Mouse (Mus musculus) CH12.LX (cell line): Measurements from ENCODE around the gene Pou6f2. TPM values are rescaled to one million over a fixed set of nuclear protein-coding genes. Genes with fewer than 3 reads are reported as not detected.

Experiments used
- DNase-seq: peaks from one replicate; pipeline ENCODE4 v3.0.0-alpha.2; 2013; ENCODE audit errors: extremely low read depth
- H3K27ac ChIP-seq: 2 replicates; pipeline ENCODE4 v1.5.1; 2012; ENCODE audit warnings: low read depth, mild to moderate bottlenecking, control low read depth, moderate library complexity; ENCODE audit not compliant: insufficient read depth
- H3K27me3 ChIP-seq: replicated peaks from 2 replicates; pipeline ENCODE3; 2012; ENCODE audit warnings: inconsistent platforms
- H3K36me3 ChIP-seq, 2 experiments: replicated peaks in 1 of 2; 2 replicates each; pipeline versions ENCODE3 to v1.6.1; 2012; ENCODE audit warnings: inconsistent platforms in 1 of 2, low read length in 1 of 2, mild to moderate bottlenecking in 1 of 2, mixed read lengths in 1 of 2, moderate library complexity in 1 of 2; ENCODE audit not compliant: control insufficient read depth in 1 of 2, insufficient read depth in 1 of 2
- H3K4me1 ChIP-seq, 2 experiments: 2 replicates each; pipeline ENCODE4 v1.6.1; 2012; ENCODE audit warnings: inconsistent platforms in 1 of 2, moderate library complexity in 1 of 2; ENCODE audit not compliant: insufficient read depth in 2 of 2, control insufficient read depth in 1 of 2
- H3K4me2 ChIP-seq: 2 replicates; pipeline ENCODE4 v1.6.1; 2012; ENCODE audit warnings: low read depth, mild to moderate bottlenecking, control low read depth; ENCODE audit not compliant: poor library complexity, insufficient read depth, severe bottlenecking
- H3K4me3 ChIP-seq, 3 experiments: fragments of 150-350 bp in 1 of 3; sonication (generic) in 1 of 3; replicated peaks in 1 of 3; 2 replicates each; pipeline versions ENCODE3 to v1.5.1; 2011 to 2012; ENCODE audit warnings: low read depth in 2 of 3, low read length in 2 of 3, mild to moderate bottlenecking in 2 of 3, moderate library complexity in 2 of 3, control low read depth in 1 of 3, improper control_type of control experiment in 1 of 3, inconsistent platforms in 1 of 3, mixed read lengths in 1 of 3; ENCODE audit not compliant: poor library complexity in 1 of 3
- H3K79me2 ChIP-seq: replicated peaks from 2 replicates; pipeline ENCODE4 v1.6.1; 2012; ENCODE audit warnings: mild to moderate bottlenecking, moderate library complexity; ENCODE audit not compliant: control insufficient read depth, poor library complexity, insufficient read depth, severe bottlenecking; ENCODE audit errors: extremely low read depth
- H3K9ac ChIP-seq: 2 replicates; pipeline ENCODE4 v1.6.1; 2012; ENCODE audit warnings: low read depth, mild to moderate bottlenecking, control low read depth, moderate library complexity; ENCODE audit not compliant: insufficient read depth
- H3K9me3 ChIP-seq: replicated peaks from 2 replicates; pipeline ENCODE3; 2012; ENCODE audit warnings: low read length, inconsistent platforms, mixed read lengths
- CHD1 ChIP-seq: IDR thresholded peaks from 2 replicates; pipeline ENCODE4 v1.6.1; 2012; ENCODE audit warnings: low read depth, low read length, improper control_type of control experiment, inconsistent platforms
- CHD2 ChIP-seq: IDR thresholded peaks from 2 replicates; pipeline ENCODE4 v1.6.1; 2011; ENCODE audit warnings: low read length, improper control_type of control experiment
- E2F4 ChIP-seq: IDR thresholded peaks from 2 replicates; pipeline ENCODE4 v1.6.1; 2011; ENCODE audit warnings: low read depth, low read length, improper control_type of control experiment; ENCODE audit not compliant: insufficient replicate concordance
- ELF1 ChIP-seq: IDR thresholded peaks from 2 replicates; pipeline ENCODE4 v1.6.1; 2014; ENCODE audit warnings: low read depth, mild to moderate bottlenecking, inconsistent platforms, low read length, improper control_type of control experiment
- IRF4 ChIP-seq: IDR thresholded peaks from 2 replicates; pipeline ENCODE4 v1.6.1; 2014; ENCODE audit warnings: low read depth, mild to moderate bottlenecking, inconsistent platforms, low read length, improper control_type of control experiment
- JUND ChIP-seq: conservative IDR thresholded peaks from 2 replicates; pipeline ENCODE4 v1.6.1; 2011; ENCODE audit warnings: low read depth, low read length, improper control_type of control experiment
- MAFK ChIP-seq: IDR thresholded peaks from 2 replicates; pipeline ENCODE4 v1.6.1; 2011; ENCODE audit warnings: low read length, improper control_type of control experiment; ENCODE audit not compliant: insufficient replicate concordance
- MAX ChIP-seq: IDR thresholded peaks from 2 replicates; pipeline ENCODE4 v1.6.1; 2011; ENCODE audit warnings: low read length, improper control_type of control experiment
- POLR2AphosphoS2 ChIP-seq: IDR thresholded peaks from 2 replicates; pipeline ENCODE4 v1.6.1; 2011; ENCODE audit warnings: low read depth, low read length, improper control_type of control experiment
- TBP ChIP-seq: conservative IDR thresholded peaks from 2 replicates; pipeline ENCODE4 v1.6.1; 2011; ENCODE audit warnings: low read depth, low read length, improper control_type of control experiment
- UBTF ChIP-seq: IDR thresholded peaks from 2 replicates; pipeline ENCODE4 v1.6.1; 2012; ENCODE audit warnings: low read depth, mild to moderate bottlenecking, inconsistent platforms, low read length, improper control_type of control experiment, moderate library complexity
- ZC3H11A ChIP-seq: IDR thresholded peaks from 2 replicates; pipeline ENCODE4 v1.6.1; 2012; ENCODE audit warnings: low read depth, mild to moderate bottlenecking, inconsistent platforms, low read length, improper control_type of control experiment
- ZKSCAN1 ChIP-seq: IDR thresholded peaks from 2 replicates; pipeline ENCODE4 v1.6.1; 2012; ENCODE audit warnings: low read depth, inconsistent platforms, low read length, improper control_type of control experiment, borderline replicate concordance
- dilution Hi-C: fragments of 300-500 bp; cut with MboI; formaldehyde crosslinking; loops from 2 replicates; pipeline ENCODE4 v1.14.3; 2020; ENCODE audit warnings: low sequenced_read_pairs; ENCODE audit not compliant: extremely low pct_unique_long_range_greater_than_20kb, extremely low pct_ligation_motif_present
- in situ Hi-C: fragments of 300-500 bp; cut with MboI; formaldehyde crosslinking; loops from 3 replicates; pipeline ENCODE4 v1.14.3; 2019; ENCODE audit warnings: low sequenced_read_pairs, low pct_ligation_motif_present, low pct_unique_long_range_greater_than_20kb, mixed read lengths
- polyA plus RNA-seq: library from polyadenylated mRNA; unstranded; fragments of >175 nt; gene quantifications from 2 replicates; pipeline ENCODE4 v1.2.1, GENCODE M21; 2012; ENCODE audit warnings: low read depth; ENCODE audit not compliant: insufficient read length
- total RNA-seq, 2 experiments: library from RNA; depleted of rRNA; stranded (reverse); fragments of 300-350 nt in 1 of 2; fragments of >200 nt in 1 of 2; gene quantifications; 2 replicates each; pipeline ENCODE4 v1.2.3; 2012 to 2014

Gene Pou6f2
- total and polyA plus RNA-seq, 3 experiments: not detected

DNA sequence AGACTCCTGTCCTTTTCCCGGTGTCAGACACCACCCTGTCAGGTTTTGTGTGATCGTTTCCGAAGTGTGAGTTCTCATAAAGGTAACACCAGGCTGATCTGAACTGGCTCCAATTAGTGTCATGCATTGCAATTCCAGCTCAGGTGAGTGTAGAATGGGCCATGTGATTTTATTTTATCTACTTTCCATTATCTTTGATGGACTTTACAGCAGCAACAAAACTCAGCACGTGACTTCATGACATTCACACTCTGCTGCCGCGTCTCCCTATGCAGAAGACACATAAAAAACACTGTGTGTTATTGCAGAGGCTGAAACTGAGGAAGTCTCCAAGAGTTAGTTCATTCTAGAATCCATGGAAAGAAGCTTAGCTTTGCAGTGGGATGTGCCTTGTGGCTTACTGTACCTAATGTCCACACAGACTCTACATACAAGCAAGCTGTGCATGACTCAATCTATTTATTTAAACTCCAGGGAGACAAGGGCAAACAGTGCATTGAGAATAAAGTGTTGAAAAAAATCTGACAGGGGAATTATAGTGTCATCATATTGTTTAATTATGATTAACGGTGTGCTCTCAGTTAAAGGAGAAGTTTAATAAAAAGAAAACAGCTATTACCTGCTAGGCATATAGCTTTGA lies 90.9 kb downstream of the Pou6f2 start:
- no peak overlapping the region for H3K27ac ChIP-seq
- H3K36me3 ChIP-seq: no peaks in the 10 kb centered on the region
- in situ Hi-C loops: no loop called here
- no peak for DNase-seq
- H3K4me2 ChIP-seq: no peak overlapping the region
- no peak overlapping the region for H3K4me3 ChIP-seq
- TF ChIP-seq ELF1: no peak
- TF ChIP-seq MAX: no peak
- TF ChIP-seq TBP: no peak
- no peak for TF ChIP-seq ZC3H11A
- TF ChIP-seq E2F4: no peak
- H3K4me1 ChIP-seq: peaks cover 0 to 13% of the 10 kb centered on the region in 2 experiments; a peak in 2 of 4 replicates
- no peaks in the 10 kb centered on the region for H3K9me3 ChIP-seq
- H3K27me3 ChIP-seq: no peaks in the 10 kb centered on the region
- dilution Hi-C loops: no loop called here
- H3K9ac ChIP-seq: no peak overlapping the region
- no peaks in the 10 kb centered on the region for H3K79me2 ChIP-seq

- TF ChIP-seq JUND (no peak), E2F4 (no peak), POLR2AphosphoS2 (no peak), ZKSCAN1 (no peak), CHD1 (no peak), CHD2 (no peak)
- dilution Hi-C loops (no loop called here), in situ Hi-C loops (no loop called here)
- no peak overlapping the region for H3K4me2 ChIP-seq
- peaks cover 4 to 17% of the 10 kb centered on the region in 2 experiments; a peak in 3 of 4 replicates for H3K4me1 ChIP-seq
- H3K79me2 ChIP-seq: no peaks in the 10 kb centered on the region
- H3K9ac ChIP-seq: no peak overlapping the region
- no peaks in the 10 kb centered on the region for H3K27me3 ChIP-seq
- no peak overlapping the region for H3K4me3 ChIP-seq
- no peak overlapping the region for H3K27ac ChIP-seq
- no peaks in the 10 kb centered on the region for H3K36me3 ChIP-seq
- DNase-seq: no peak
- no peaks in the 10 kb centered on the region for H3K9me3 ChIP-seq
Observed at GRCm38 (mm10) chr13:18299966-18300365, 97.5 kb downstream of the Pou6f2 start.

DNA sequence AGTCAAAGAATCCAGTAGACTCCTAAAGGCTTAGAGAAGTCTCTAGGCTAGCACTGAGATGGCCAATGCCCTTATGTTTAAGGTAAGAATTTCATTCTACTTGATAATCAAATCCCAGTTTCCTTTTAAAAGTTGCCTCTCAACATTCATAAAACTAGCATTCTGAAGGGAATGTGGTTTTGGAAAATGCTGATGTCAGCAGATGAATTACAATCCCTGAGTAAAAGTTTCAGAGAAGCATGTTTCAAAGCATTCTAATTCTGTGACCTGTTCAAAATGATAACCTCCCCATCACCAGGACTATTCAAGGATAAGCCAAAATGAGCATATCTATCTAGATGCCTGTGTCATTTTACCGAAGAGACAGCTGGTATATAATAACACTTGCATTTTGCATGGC lies 104.0 kb downstream of the Pou6f2 start:
- Histone ChIP-seq H3K9me3 (no peaks in the 10 kb centered on the region), H3K36me3 (no peaks in the 10 kb centered on the region), H3K4me2 (no peak overlapping the region), H3K4me3 (no peak overlapping the region), H3K27ac (no peak overlapping the region), H3K4me1 (peaks cover 0 to 4% of the 10 kb centered on the region in 2 experiments; a peak in 1 of 4 replicates), H3K27me3 (no peaks in the 10 kb centered on the region), H3K79me2 (no peaks in the 10 kb centered on the region), H3K9ac (no peak overlapping the region)
- TF ChIP-seq MAFK (peak; percentile 87), IRF4 (no peak), ZKSCAN1 (no peak), UBTF (no peak), ZC3H11A (no peak)
- in situ Hi-C loops (no loop called here), dilution Hi-C loops (no loop called here)
- no peak for DNase-seq
